Mouse (Mus musculus): Measurements from ENCODE around the gene Olfr699.
"Not testable (repeated sequence)": the region's sequence is repeated elsewhere in the genome, so short reads cannot be mapped to it uniquely, and the experiment has no call there.

Olfr699 gene

GRCm38 (mm10) chr7:106793098-106793497 is at the start of gene Olfr699:
Gene Olfr699, minus strand, starts transcription at chr7:106793198.
- no peak for DNase-seq (ENCODE audit: low spot score in 2 of 2)

- no peak for DNase-seq (ENCODE audit: low spot score in 2 of 2)
Measured at GRCm38 (mm10) chr7:106833793-106834192, 40.8 kb upstream of the Olfr699 start, which contains the start of gene Olfr702. Gene Olfr702, minus strand, starts transcription at chr7:106833893.

DNA sequence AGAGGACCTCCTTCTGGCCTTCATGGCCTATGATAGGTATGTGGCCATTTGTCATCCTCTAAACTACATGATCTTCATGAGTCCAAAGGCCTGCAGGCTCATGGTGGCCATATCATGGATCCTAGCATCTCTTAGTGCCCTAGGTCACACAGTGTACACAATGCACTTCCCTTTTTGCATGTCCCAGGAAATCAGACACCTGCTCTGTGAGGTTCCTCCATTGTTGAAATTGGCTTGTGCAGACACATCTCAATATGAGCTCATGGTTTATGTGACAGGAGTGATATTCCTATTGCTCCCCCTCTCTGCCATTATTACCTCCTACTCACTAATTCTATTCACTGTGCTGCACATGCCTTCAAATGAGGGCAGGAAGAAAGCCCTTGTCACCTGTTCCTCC is 25.4 kb upstream of the Olfr699 start:
- DNase-seq (ENCODE audit: low spot score in 2 of 2): no peak

DNA sequence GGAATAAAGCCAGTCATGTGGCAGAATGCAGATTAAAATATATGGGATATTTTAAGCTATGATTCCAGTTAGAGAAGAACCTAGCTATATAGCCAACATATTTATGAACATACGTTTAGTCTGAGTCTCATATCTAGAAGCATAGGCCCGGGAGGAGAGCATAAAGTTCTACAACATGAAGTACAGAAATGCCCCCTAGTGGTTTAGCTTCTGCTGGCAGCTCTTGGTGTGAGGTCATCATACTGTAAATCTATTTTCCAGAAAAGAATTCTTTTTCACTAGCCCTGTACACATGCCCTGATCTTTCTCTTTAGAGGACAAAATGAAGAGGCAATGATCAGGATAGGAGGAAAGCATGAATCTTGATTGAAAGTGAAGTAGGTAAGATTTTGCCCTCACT is 22.8 kb upstream of the Olfr699 start:
- no peak for DNase-seq (ENCODE audit: low spot score in 2 of 2)

DNA sequence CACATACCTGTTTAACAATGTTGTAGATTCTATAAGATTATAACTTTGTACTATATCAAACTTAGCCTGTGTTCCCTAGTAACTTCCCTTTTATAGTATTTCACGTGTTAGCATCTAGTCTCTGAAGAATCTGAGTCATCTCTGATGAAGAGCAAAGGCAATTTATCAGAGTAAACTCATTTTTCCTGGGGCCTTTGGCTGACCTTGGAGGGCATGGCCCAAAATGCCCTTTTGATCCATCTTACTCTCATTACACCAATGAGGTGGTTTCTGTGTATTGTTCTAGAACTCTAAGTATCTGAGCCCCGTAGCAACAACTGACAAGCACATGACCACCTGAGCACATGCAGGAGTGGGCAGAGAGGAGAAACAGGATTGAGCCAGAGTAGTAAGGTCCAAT is 20.8 kb upstream of the Olfr699 start, which contains the start of gene Olfr701:
Olfr701 (plus strand) TSS at position 301 of the 400 bp plus-strand sequence.
- no peak for DNase-seq (ENCODE audit: low spot score in 2 of 2)

GRCm38 (mm10) chr7:106808734-106809133 is 15.7 kb upstream of the Olfr699 start, which contains the start of gene Olfr700:
Gene Olfr700, minus strand, starts transcription at chr7:106808834.
- DNase-seq (ENCODE audit: low spot score in 2 of 2): no peak

DNA sequence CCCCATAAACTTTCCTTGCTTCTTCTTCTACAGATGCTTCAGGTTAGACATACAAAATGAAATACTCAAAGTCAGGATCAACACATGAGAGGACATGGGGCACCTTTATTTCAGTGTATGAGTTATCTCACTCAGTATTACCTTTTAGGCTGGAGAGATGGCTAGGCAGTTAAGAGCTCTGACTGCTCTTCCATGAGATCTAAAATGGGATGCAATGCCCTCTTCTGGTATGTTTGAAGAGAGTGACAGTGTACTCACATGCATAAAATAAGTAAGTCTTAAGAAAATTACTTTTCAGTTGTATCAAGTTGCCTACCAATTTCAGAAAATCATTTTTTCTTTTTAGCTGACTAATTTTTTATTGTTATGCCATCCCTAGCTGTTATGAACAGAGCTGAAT is 4.7 kb downstream of the Olfr699 start:
- DNase-seq (ENCODE audit: low spot score in 2 of 2): no peak

DNA sequence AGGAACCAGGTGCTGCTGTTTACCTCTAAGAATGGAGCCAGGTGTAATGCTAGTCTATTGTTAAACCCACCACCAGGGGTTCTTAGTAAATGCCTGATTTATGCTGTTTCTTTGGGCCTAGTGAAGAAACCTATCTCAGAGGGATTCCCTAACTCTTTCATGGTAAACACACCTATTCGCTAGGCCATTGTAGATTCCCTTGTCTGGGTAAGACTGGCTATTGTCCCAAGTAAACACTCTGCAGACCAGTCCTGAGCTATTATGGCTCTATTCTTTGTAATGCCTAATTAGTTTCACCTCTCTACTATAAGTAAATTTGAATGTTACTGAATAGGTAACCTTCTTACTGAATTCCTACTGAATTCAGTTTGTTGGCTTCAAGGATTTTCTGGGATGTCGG is 32.0 kb downstream of the Olfr699 start:
- not testable (repeated sequence) for DNase-seq (ENCODE audit: low spot score in 2 of 2)

GRCm38 (mm10) chr7:106758800-106759199 is 34.2 kb downstream of the Olfr699 start:
- DNase-seq (ENCODE audit: low spot score in 2 of 2): peak in 1 of 2 experiments; percentile 9

DNA sequence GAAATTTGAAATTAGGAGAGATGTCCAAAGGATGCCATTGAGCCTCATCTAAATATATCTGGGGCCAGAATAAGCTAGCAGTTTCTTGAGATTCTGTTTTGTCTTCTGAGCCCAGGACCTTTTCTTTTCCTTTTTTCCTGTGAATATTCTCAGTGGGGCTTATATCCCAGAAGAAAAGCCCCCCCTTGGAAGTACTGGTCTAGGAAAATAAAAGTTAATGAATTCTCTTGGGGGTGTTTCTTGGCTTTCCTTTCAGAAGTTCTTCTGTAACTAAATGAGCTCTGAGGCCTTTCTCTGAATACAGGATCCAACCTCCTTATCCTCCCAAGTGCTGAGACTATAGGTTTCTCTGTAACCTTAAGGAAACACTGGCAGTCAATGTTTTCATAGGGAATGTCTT is 37.7 kb downstream of the Olfr699 start, which contains the start of gene Olfr698:
Olfr698 (minus strand) TSS at position 101 of the 400 bp plus-strand sequence.
- DNase-seq (ENCODE audit: low spot score in 2 of 2): no peak

GRCm38 (mm10) chr7:106745811-106746210 is 47.2 kb downstream of the Olfr699 start:
- DNase-seq (ENCODE audit: low spot score in 2 of 2): no peak

DNA sequence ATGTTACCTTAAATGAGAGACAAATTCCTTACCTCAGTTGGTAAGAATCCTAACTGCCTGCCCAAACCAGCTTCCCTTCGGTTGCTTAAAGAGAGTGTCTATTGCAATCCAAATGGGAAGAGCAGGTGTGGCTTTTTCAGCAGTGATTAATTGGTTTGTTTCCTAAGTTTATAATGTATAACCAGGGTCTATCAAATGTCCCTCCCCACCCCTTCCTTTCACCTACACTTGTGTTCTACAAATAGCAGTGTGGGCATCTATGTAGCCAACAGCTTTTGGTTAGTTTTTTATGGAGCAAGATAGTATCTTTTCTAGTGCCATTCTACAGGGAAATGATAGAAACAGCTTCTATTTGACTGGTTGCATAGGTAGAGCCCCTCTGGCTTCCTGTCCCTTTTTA is 50.7 kb downstream of the Olfr699 start, which contains the start of gene Olfr697:
Olfr697 (minus strand) TSS at position 101 of the 400 bp plus-strand sequence.
- no peak for DNase-seq (ENCODE audit: low spot score in 2 of 2)

All from heart, adult 9 months (tissue).